Mouse (Mus musculus) CH12.LX (cell line): ENCODE results near the gene Runx2. TPM values are rescaled to one million over a fixed set of nuclear protein-coding genes. Genes with fewer than 3 reads are reported as not detected.

ENCODE experiments used
- DNase-seq: peaks from one replicate; pipeline ENCODE4 v3.0.0-alpha.2; 2013; ENCODE audit errors: extremely low read depth
- H3K27ac ChIP-seq: 2 replicates; pipeline ENCODE4 v1.5.1; 2012; ENCODE audit warnings: low read depth, mild to moderate bottlenecking, control low read depth, moderate library complexity; ENCODE audit not compliant: insufficient read depth
- H3K27me3 ChIP-seq: replicated peaks from 2 replicates; pipeline ENCODE3; 2012; ENCODE audit warnings: inconsistent platforms
- H3K36me3 ChIP-seq, 2 experiments: replicated peaks in 1 of 2; 2 replicates each; pipeline versions ENCODE3 to v1.6.1; 2012; ENCODE audit warnings: inconsistent platforms in 1 of 2, low read length in 1 of 2, mild to moderate bottlenecking in 1 of 2, mixed read lengths in 1 of 2, moderate library complexity in 1 of 2; ENCODE audit not compliant: control insufficient read depth in 1 of 2, insufficient read depth in 1 of 2
- H3K4me1 ChIP-seq, 2 experiments: 2 replicates each; pipeline ENCODE4 v1.6.1; 2012; ENCODE audit warnings: inconsistent platforms in 1 of 2, moderate library complexity in 1 of 2; ENCODE audit not compliant: insufficient read depth in 2 of 2, control insufficient read depth in 1 of 2
- H3K4me2 ChIP-seq: 2 replicates; pipeline ENCODE4 v1.6.1; 2012; ENCODE audit warnings: low read depth, mild to moderate bottlenecking, control low read depth; ENCODE audit not compliant: poor library complexity, insufficient read depth, severe bottlenecking
- H3K4me3 ChIP-seq, 3 experiments: fragments of 150-350 bp in 1 of 3; sonication (generic) in 1 of 3; replicated peaks in 1 of 3; 2 replicates each; pipeline versions ENCODE3 to v1.5.1; 2011 to 2012; ENCODE audit warnings: low read depth in 2 of 3, low read length in 2 of 3, mild to moderate bottlenecking in 2 of 3, moderate library complexity in 2 of 3, control low read depth in 1 of 3, improper control_type of control experiment in 1 of 3, inconsistent platforms in 1 of 3, mixed read lengths in 1 of 3; ENCODE audit not compliant: poor library complexity in 1 of 3
- H3K79me2 ChIP-seq: replicated peaks from 2 replicates; pipeline ENCODE4 v1.6.1; 2012; ENCODE audit warnings: mild to moderate bottlenecking, moderate library complexity; ENCODE audit not compliant: control insufficient read depth, poor library complexity, insufficient read depth, severe bottlenecking; ENCODE audit errors: extremely low read depth
- H3K9ac ChIP-seq: 2 replicates; pipeline ENCODE4 v1.6.1; 2012; ENCODE audit warnings: low read depth, mild to moderate bottlenecking, control low read depth, moderate library complexity; ENCODE audit not compliant: insufficient read depth
- H3K9me3 ChIP-seq: replicated peaks from 2 replicates; pipeline ENCODE3; 2012; ENCODE audit warnings: low read length, inconsistent platforms, mixed read lengths
- BHLHE40 ChIP-seq: IDR thresholded peaks from 2 replicates; pipeline ENCODE4 v1.6.1; 2011; ENCODE audit warnings: mild to moderate bottlenecking, low read depth, low read length, improper control_type of control experiment
- CHD2 ChIP-seq: IDR thresholded peaks from 2 replicates; pipeline ENCODE4 v1.6.1; 2011; ENCODE audit warnings: low read length, improper control_type of control experiment
- CTCF ChIP-seq, 2 experiments: IDR thresholded peaks in 1 of 2; conservative IDR thresholded peaks in 1 of 2; 2 replicates each; pipeline ENCODE4 v1.5.1; 2011 to 2012; ENCODE audit warnings: low read depth in 2 of 2, low read length in 2 of 2, improper control_type of control experiment in 1 of 2, inconsistent platforms in 1 of 2, mild to moderate bottlenecking in 1 of 2, moderate library complexity in 1 of 2
- ELF1 ChIP-seq: IDR thresholded peaks from 2 replicates; pipeline ENCODE4 v1.6.1; 2014; ENCODE audit warnings: low read depth, mild to moderate bottlenecking, inconsistent platforms, low read length, improper control_type of control experiment
- EP300 ChIP-seq: IDR thresholded peaks from 2 replicates; pipeline ENCODE4 v1.6.1; 2011; ENCODE audit warnings: low read length, improper control_type of control experiment
- ETS1 ChIP-seq: conservative IDR thresholded peaks from 2 replicates; pipeline ENCODE4 v1.6.1; 2012; ENCODE audit warnings: low read depth, mild to moderate bottlenecking, inconsistent platforms, low read length, improper control_type of control experiment, moderate library complexity
- GABPA ChIP-seq: IDR thresholded peaks from 2 replicates; pipeline ENCODE4 v1.6.1; 2012; ENCODE audit warnings: low read depth, low read length, improper control_type of control experiment, inconsistent platforms; ENCODE audit not compliant: insufficient replicate concordance
- HCFC1 ChIP-seq: IDR thresholded peaks from 2 replicates; pipeline ENCODE4 v1.6.1; 2012; ENCODE audit warnings: low read depth, mild to moderate bottlenecking, inconsistent platforms, low read length, improper control_type of control experiment
- JUN ChIP-seq: IDR thresholded peaks from 2 replicates; pipeline ENCODE4 v1.6.1; 2011; ENCODE audit warnings: low read depth, mild to moderate bottlenecking, low read length, improper control_type of control experiment, moderate library complexity; ENCODE audit not compliant: insufficient read depth
- KAT2A ChIP-seq: IDR thresholded peaks from 2 replicates; pipeline ENCODE4 v1.6.1; 2012; ENCODE audit warnings: low read length, improper control_type of control experiment, inconsistent platforms; ENCODE audit not compliant: insufficient replicate concordance
- MAFK ChIP-seq: IDR thresholded peaks from 2 replicates; pipeline ENCODE4 v1.6.1; 2011; ENCODE audit warnings: low read length, improper control_type of control experiment; ENCODE audit not compliant: insufficient replicate concordance
- MAZ ChIP-seq: IDR thresholded peaks from 2 replicates; pipeline ENCODE4 v1.6.1; 2012; ENCODE audit warnings: low read depth, mild to moderate bottlenecking, inconsistent platforms, low read length, improper control_type of control experiment, moderate library complexity
- MEF2A ChIP-seq: IDR thresholded peaks from 2 replicates; pipeline ENCODE4 v1.6.1; 2014; ENCODE audit warnings: low read depth, mild to moderate bottlenecking, inconsistent platforms, low read length, improper control_type of control experiment, borderline replicate concordance
- NRF1 ChIP-seq: IDR thresholded peaks from 2 replicates; pipeline ENCODE4 v1.6.1; 2014; ENCODE audit warnings: low read depth, mild to moderate bottlenecking, inconsistent platforms, low read length, improper control_type of control experiment, moderate library complexity
- RAD21 ChIP-seq: IDR thresholded peaks from 2 replicates; pipeline ENCODE4 v1.6.1; 2011; ENCODE audit warnings: low read depth, mild to moderate bottlenecking, low read length, improper control_type of control experiment, moderate library complexity
- RCOR1 ChIP-seq: conservative IDR thresholded peaks from 2 replicates; pipeline ENCODE4 v1.6.1; 2012; ENCODE audit warnings: low read depth, mild to moderate bottlenecking, inconsistent platforms, low read length, improper control_type of control experiment
- SMC3 ChIP-seq: IDR thresholded peaks from 2 replicates; pipeline ENCODE4 v1.6.1; 2011; ENCODE audit warnings: low read depth, low read length, improper control_type of control experiment
- TBP ChIP-seq: conservative IDR thresholded peaks from 2 replicates; pipeline ENCODE4 v1.6.1; 2011; ENCODE audit warnings: low read depth, low read length, improper control_type of control experiment
- TCF12 ChIP-seq: IDR thresholded peaks from 2 replicates; pipeline ENCODE4 v1.6.1; 2014; ENCODE audit warnings: low read depth, mild to moderate bottlenecking, inconsistent platforms, low read length, improper control_type of control experiment
- USF1 ChIP-seq: IDR thresholded peaks from 2 replicates; pipeline ENCODE4 v1.6.1; 2014; ENCODE audit warnings: low read depth, mild to moderate bottlenecking, inconsistent platforms, low read length, improper control_type of control experiment
- USF2 ChIP-seq: conservative IDR thresholded peaks from 2 replicates; pipeline ENCODE4 v1.6.1; 2011; ENCODE audit warnings: low read depth, low read length, improper control_type of control experiment
- ZKSCAN1 ChIP-seq: IDR thresholded peaks from 2 replicates; pipeline ENCODE4 v1.6.1; 2012; ENCODE audit warnings: low read depth, inconsistent platforms, low read length, improper control_type of control experiment, borderline replicate concordance
- ZNF384 ChIP-seq: IDR thresholded peaks from 2 replicates; pipeline ENCODE4 v1.6.1; 2012; ENCODE audit warnings: low read depth, low read length, improper control_type of control experiment, inconsistent platforms
- dilution Hi-C: fragments of 300-500 bp; cut with MboI; formaldehyde crosslinking; loops from 2 replicates; pipeline ENCODE4 v1.14.3; 2020; ENCODE audit warnings: low sequenced_read_pairs; ENCODE audit not compliant: extremely low pct_unique_long_range_greater_than_20kb, extremely low pct_ligation_motif_present
- in situ Hi-C: fragments of 300-500 bp; cut with MboI; formaldehyde crosslinking; loops from 3 replicates; pipeline ENCODE4 v1.14.3; 2019; ENCODE audit warnings: low sequenced_read_pairs, low pct_ligation_motif_present, low pct_unique_long_range_greater_than_20kb, mixed read lengths
- polyA plus RNA-seq: library from polyadenylated mRNA; unstranded; fragments of >175 nt; gene quantifications from 2 replicates; pipeline ENCODE4 v1.2.1, GENCODE M21; 2012; ENCODE audit warnings: low read depth; ENCODE audit not compliant: insufficient read length
- total RNA-seq, 2 experiments: library from RNA; depleted of rRNA; stranded (reverse); fragments of 300-350 nt in 1 of 2; fragments of >200 nt in 1 of 2; gene quantifications; 2 replicates each; pipeline ENCODE4 v1.2.3; 2012 to 2014

The Runx2 gene
- total and polyA plus RNA-seq, 3 experiments: 0.70 to 1.4 (median 1.1) TPM

DNA sequence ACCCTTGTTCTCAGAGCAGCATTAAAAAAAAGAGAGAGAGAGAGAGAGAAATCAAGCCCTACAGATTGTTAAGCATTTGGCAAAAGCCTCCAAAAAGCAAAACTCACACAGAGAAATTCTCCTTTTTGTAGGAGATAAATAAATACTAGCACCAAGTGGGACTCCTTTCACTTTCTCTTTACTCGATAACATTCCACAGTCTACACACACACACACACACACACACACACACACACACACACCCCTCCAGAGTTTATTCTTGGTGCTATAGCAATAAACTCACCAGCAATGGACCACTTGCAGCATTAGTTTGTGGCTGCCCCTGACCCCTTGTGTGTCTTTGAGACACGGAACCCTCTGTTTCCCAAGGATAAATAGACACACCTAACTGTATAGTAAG is 190.9 kb downstream of the Runx2 start:
- Histone ChIP-seq H3K4me3 (no peak overlapping the region), H3K27ac (no peak overlapping the region), H3K79me2 (no peaks in the 10 kb centered on the region), H3K36me3 (peaks cover 0 to 14% of the 10 kb centered on the region in 2 experiments), H3K27me3 (no peaks in the 10 kb centered on the region), H3K4me1 (peaks cover 12 to 19% of the 10 kb centered on the region in 2 experiments), H3K9me3 (peaks cover 2% of the 10 kb centered on the region), H3K4me2 (no peak overlapping the region), H3K9ac (no peak overlapping the region)
- in situ Hi-C loops: no loop called here
- DNase-seq: no peak
- TF ChIP-seq BHLHE40 (no peak), CTCF (conservative IDR thresholded peaks at IDR 0.05 in 1 of 2, IDR thresholded peaks at IDR 0.05 in 1 of 2; ENCODE audit: low read depth in 2 of 2, low read length in 2 of 2) (no peak), ELF1 (no peak), JUN (no peak), NRF1 (no peak), ZKSCAN1 (no peak), RAD21 (no peak), TBP (no peak), ETS1 (no peak), MAZ (no peak), USF1 (no peak), ZNF384 (no peak), SMC3 (no peak), KAT2A (no peak), CHD2 (no peak), HCFC1 (no peak), MEF2A (no peak), TCF12 (no peak)
- dilution Hi-C loops: no loop called here

DNA sequence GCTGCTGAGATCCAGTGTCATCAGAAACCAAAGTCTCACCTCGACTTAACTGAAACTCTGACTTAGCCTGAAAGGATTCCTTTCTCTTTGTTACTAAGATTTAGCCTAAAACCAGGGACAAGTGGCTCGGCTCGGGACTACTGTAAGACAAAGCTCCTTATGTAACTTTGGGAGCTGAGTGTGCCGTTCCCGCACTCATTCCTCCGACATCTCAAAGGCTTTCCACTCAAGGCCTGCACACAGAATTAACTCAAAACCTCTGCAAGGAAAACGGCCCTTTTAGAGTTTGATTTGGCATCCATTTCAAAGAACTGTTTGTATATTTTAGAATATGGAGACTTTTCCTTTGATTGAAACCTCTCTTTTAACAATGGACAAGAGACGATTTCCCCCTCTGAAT is 191.3 kb downstream of the Runx2 start:
- H3K9ac ChIP-seq: no peak overlapping the region
- in situ Hi-C loops: no loop called here
- H3K9me3 ChIP-seq: peaks cover 2% of the 10 kb centered on the region
- no peak overlapping the region for H3K4me3 ChIP-seq
- peaks cover 0 to 14% of the 10 kb centered on the region in 2 experiments for H3K36me3 ChIP-seq
- no peaks in the 10 kb centered on the region for H3K27me3 ChIP-seq
- H3K27ac ChIP-seq: no peak overlapping the region
- TF ChIP-seq USF2 (no peak), RCOR1 (no peak), MEF2A (no peak), TCF12 (no peak), GABPA (no peak), ZNF384 (no peak), MAFK (no peak), CHD2 (no peak), EP300 (no peak), KAT2A (no peak), TBP (no peak), USF1 (no peak)
- DNase-seq: no peak
- dilution Hi-C loops: no loop called here
- no peak overlapping the region for H3K4me2 ChIP-seq
- peaks cover 12 to 17% of the 10 kb centered on the region in 2 experiments for H3K4me1 ChIP-seq
- H3K79me2 ChIP-seq: no peaks in the 10 kb centered on the region
